Mouse (Mus musculus): ENCODE data around the gene Sp2. TPM values are rescaled to one million over a fixed set of nuclear protein-coding genes. Genes with fewer than 3 reads are reported as not detected.

Sp2 gene
- polyA plus RNA-seq, 1 experiment from 2014 or later: 13.0 TPM

DNA sequence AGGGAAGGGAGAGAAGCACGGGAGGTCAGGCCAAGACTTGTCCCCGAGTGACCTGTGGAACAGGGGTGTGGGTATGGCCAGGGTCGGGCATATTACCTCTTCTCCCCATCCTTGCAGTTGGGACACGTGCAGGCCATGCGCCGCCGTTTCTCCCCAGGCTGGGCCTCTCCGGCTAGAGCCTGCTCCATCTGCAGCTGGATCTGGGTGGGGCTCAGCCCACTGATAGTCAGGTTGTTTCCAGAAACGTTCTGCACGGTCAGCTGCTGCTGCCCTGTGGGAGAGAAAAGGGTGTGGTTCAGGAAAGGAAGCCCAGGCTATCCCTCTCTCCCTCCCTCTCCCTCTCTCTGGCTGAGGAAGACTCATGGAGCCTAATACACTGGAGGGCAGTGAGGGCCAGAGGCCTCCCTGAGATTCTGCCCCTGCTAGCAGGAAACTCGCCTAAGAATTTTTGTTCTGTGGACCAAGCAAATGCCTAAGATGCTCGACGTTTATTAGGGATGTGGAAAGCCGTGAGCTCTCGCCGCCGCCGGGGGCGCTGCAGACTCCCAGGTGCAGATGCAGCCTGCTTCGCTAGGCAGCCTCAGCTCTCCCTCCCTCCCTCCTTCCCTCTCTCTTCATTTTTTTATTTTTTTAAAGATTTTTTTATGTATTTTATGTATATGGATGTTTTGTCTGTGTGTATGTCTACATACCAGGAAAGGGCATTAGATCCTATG, 26.6 kb downstream of the Sp2 start:
- no peak for TF ChIP-seq CTCF (IDR thresholded peaks at IDR 0.05)
- no peaks in the 10 kb centered on the region for H3K27me3 ChIP-seq
- ChIA-PET CTCF (interaction anchor here (1.2 kb wide), 1 partner anchor 9 kb away, joined by 3 read pairs; no protein-coding TSS in a partner anchor), POLR2A (interaction anchor here (1.0 kb wide), 1 partner anchor 22 kb away, joined by 3 read pairs; no protein-coding TSS in a partner anchor)
- no peak for ATAC-seq
- DNase-seq (ENCODE audit: low read depth, low spot score): no peak
- in situ Hi-C loops (cut with MboI; ENCODE audit: low pct_unique_long_range_greater_than_20kb): no loop called here

GRCm38 (mm10) chr11:96955094-96955493, 27.7 kb downstream of the Sp2 start:
- in situ Hi-C loops (cut with MboI; ENCODE audit: low pct_unique_long_range_greater_than_20kb): no loop called here
- POLR2A ChIA-PET: interaction anchor here (1.0 kb wide), 1 partner anchor 23 kb away, joined by 3 read pairs; no protein-coding TSS in a partner anchor

GRCm38 (mm10) chr11:96952896-96953295, 29.9 kb downstream of the Sp2 start:
- no peaks in the 10 kb centered on the region for H3K27me3 ChIP-seq
- ChIA-PET POLR2A (no interaction called here), CTCF (no interaction called here)
- no peak for TF ChIP-seq CTCF (IDR thresholded peaks at IDR 0.05)
- no peak for ATAC-seq
- in situ Hi-C loops (cut with MboI; ENCODE audit: low pct_unique_long_range_greater_than_20kb): no loop called here
- no peak for DNase-seq (ENCODE audit: low read depth, low spot score)

More at GRCm38 (mm10) chr11:96955094-96955493, 27.7 kb downstream of the Sp2 start:
- no peak for TF ChIP-seq CTCF (IDR thresholded peaks at IDR 0.05)
- ATAC-seq (no peak), DNase-seq (ENCODE audit: low read depth, low spot score) (no peak)
- CTCF ChIA-PET: no interaction called here
- no peaks in the 10 kb centered on the region for H3K27me3 ChIP-seq

DNA sequence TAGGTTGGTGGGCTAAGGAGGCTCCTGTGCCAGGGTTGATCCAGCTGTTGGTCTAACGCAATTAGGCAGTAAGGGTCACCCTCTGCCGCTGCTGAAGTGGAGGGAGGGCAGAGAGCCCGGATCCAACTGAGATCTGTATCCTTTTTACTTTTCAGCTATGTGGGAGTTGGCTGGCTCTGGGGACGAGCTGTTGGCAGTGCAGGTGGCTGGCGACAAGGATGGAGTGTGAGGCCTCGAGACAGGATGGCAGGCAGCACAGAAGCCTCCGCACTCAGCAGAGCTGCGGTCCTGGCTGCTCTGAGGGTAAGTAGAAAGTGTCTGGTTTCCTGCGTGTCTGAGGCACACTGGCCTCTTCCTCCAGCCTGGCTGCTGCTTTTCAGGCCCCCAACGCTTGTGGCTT, 30.3 kb downstream of the Sp2 start:
- ATAC-seq (no peak), DNase-seq (ENCODE audit: low read depth, low spot score) (no peak)
- in situ Hi-C loops (cut with MboI; ENCODE audit: low pct_unique_long_range_greater_than_20kb): no loop called here
- no peak for TF ChIP-seq CTCF (IDR thresholded peaks at IDR 0.05)
- ChIA-PET POLR2A (no interaction called here), CTCF (no interaction called here)
- no peaks in the 10 kb centered on the region for H3K27me3 ChIP-seq

GRCm38 (mm10) chr11:96950767-96951166, 32.0 kb downstream of the Sp2 start:
- DNase-seq (ENCODE audit: low read depth, low spot score) (no peak), ATAC-seq (no peak)
- TF ChIP-seq CTCF (IDR thresholded peaks at IDR 0.05): no peak
- no peaks in the 10 kb centered on the region for H3K27me3 ChIP-seq
- ChIA-PET CTCF (interaction anchor here (1.0 to 4.0 kb wide), 2 partner anchors 10 to 13 kb away, joined by 3 to 16 read pairs; no protein-coding TSS in a partner anchor), POLR2A (no interaction called here)
- in situ Hi-C loops (cut with MboI; ENCODE audit: low pct_unique_long_range_greater_than_20kb): no loop called here

DNA sequence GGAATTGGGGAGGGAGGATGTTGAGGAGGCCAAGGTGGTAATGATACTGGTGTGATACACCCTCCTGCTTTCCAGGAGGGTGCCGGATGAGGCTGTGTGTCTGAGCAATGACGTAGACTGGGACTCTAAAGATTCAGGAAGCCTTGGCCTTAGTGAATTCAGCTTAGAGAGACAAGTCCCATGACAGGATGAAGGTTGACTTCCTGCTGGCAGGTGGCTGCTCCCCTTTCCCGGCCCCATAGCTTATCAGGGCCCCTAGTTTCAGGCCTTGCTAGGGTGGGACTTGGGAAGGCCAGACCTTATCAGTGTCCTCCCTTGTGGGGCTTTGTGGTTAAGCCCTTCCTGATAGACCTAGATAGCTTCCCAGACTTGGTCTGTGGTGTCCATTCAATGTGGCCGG, 34.9 kb downstream of the Sp2 start:
- no peak for ATAC-seq
- CTCF ChIA-PET: interaction anchor here (1.5 to 4.0 kb wide), 3 partner anchors 13 to 31 kb away, joined by 4 to 16 read pairs (median 4); no protein-coding TSS in a partner anchor
- POLR2A ChIA-PET: interaction anchor here (0.7 kb wide), 1 partner anchor 56 kb away, joined by 4 read pairs; no protein-coding TSS in a partner anchor

GRCm38 (mm10) chr11:96946498-96946897, 36.3 kb downstream of the Sp2 start:
- in situ Hi-C loops (cut with MboI; ENCODE audit: low pct_unique_long_range_greater_than_20kb): no loop called here
- ChIA-PET POLR2A (no interaction called here), CTCF (interaction anchor here (0.9 to 4.0 kb wide), 3 partner anchors 17 to 118 kb away, joined by 3 to 16 read pairs (median 4); no protein-coding TSS in a partner anchor)
- no peaks in the 10 kb centered on the region for H3K27me3 ChIP-seq
- ATAC-seq: no peak
- DNase-seq (ENCODE audit: low read depth, low spot score): no peak
- no peak for TF ChIP-seq CTCF (IDR thresholded peaks at IDR 0.05)

More for the DNA sequence above, 34.9 kb downstream of the Sp2 start:
- no peak for DNase-seq (ENCODE audit: low read depth, low spot score)
- in situ Hi-C loops (cut with MboI; ENCODE audit: low pct_unique_long_range_greater_than_20kb): no loop called here
- no peaks in the 10 kb centered on the region for H3K27me3 ChIP-seq
- TF ChIP-seq CTCF (IDR thresholded peaks at IDR 0.05): no peak

DNA sequence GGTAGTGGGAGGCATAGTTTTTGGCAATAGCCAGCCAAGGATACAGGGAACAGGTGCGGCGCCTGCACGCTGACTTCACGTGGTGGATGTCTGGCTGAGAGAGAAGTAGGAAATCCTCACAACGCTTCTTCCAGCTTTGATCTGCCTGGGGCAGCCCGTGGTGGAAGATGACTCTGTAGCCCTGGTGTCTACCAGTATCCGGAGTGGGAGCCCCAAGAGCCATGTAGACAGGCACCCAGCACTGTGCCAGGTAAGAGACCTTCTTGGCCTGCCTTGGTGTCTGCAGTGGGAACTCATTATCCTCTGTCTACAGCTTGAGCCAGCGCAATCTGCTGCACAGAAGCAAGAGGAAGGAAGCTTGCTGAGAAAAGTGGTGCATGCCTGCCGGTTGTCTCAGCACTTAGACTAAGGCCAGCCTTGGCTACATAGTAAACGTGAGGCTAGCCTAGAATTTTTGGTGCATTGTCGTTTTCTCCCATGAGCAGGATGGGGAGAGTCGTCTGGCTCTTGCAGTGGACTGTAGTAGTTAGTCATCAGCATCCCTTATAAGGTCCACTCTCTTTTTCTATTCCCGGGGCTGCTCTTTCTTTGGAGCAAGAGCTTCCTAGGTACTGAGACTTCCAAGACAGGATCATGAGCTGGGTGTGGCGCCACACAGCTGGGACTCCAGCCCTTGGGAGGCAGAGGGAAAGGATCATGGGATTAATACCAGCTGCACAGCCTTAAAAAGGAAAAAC, 37.7 kb downstream of the Sp2 start:
- no peaks in the 10 kb centered on the region for H3K27me3 ChIP-seq
- DNase-seq (ENCODE audit: low read depth, low spot score) (no peak), ATAC-seq (no peak)
- POLR2A ChIA-PET: interaction anchor here (1.6 kb wide), 1 partner anchor 33 kb away, joined by 5 read pairs; no protein-coding TSS in a partner anchor
- CTCF ChIA-PET: interaction anchor here (1.3 kb wide), 1 partner anchor 19 kb away, joined by 4 read pairs; no protein-coding TSS in a partner anchor
- in situ Hi-C loops (cut with MboI; ENCODE audit: low pct_unique_long_range_greater_than_20kb): no loop called here
- no peak for TF ChIP-seq CTCF (IDR thresholded peaks at IDR 0.05)

DNA sequence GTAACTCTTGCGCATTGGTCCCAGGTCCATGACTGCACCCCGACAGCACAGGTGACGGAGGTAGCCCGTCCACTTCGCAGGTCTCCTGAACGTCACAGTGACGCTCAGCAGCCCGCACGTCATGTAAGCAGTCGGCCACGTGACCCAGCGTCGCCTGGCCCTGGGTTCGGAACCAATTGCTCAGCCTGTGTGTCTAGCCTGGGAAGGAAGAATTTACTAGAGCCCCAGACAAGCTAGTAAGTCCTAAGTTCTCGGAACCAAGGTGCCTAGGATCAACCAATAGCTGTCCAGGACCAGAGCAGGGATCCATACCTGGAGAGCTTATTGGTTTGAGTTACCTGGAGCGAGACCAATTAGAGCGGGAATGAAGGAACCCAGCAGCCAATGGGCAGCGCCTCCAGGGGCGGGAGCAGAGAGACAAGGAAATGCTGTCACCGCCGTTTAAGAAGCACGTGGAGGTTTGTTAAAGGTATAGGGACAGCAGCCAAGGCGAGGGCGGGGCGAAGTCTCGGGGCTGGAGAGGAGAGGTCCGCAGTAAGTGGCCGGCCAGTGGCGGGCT, 38.9 kb downstream of the Sp2 start, which contains the start of gene Pnpo:
Pnpo (minus strand) TSS at position 241 of the 559 bp plus-strand sequence.
- no peak for TF ChIP-seq CTCF (IDR thresholded peaks at IDR 0.05)
- ATAC-seq (peak; percentile 97), DNase-seq (ENCODE audit: low read depth, low spot score) (peak; percentile 93)
- in situ Hi-C loops (cut with MboI; ENCODE audit: low pct_unique_long_range_greater_than_20kb): no loop called here
- H3K27me3 ChIP-seq: no peaks in the 10 kb centered on the region
- CTCF ChIA-PET: no interaction called here
- POLR2A ChIA-PET: interaction anchor here (1.6 kb wide), 1 partner anchor 34 kb away, joined by 5 read pairs; no protein-coding TSS in a partner anchor

- CTCF ChIA-PET: no interaction called here
- no peak for TF ChIP-seq CTCF (IDR thresholded peaks at IDR 0.05)
- POLR2A ChIA-PET: interaction anchor here (0.9 kb wide), 1 partner anchor 10 kb away, joined by 3 read pairs; no protein-coding TSS in a partner anchor
- ATAC-seq (no peak), DNase-seq (ENCODE audit: low read depth, low spot score) (no peak)
- no peaks in the 10 kb centered on the region for H3K27me3 ChIP-seq
- in situ Hi-C loops (cut with MboI; ENCODE audit: low pct_unique_long_range_greater_than_20kb): no loop called here
These were observed 40.7 kb downstream of the Sp2 start for GRCm38 (mm10) chr11:96941989-96942590.

All from Patski (cell line).